Mouse (Mus musculus) forebrain, embryonic 10.5 days (tissue): ENCODE data around the gene Gpn2. TPM values are rescaled to one million over a fixed set of nuclear protein-coding genes. Genes with fewer than 3 reads are reported as not detected.
A peak's percentile ranks its signal among the peaks of the same experiment; 100 is the strongest.

Experiments used
- DNase-seq: peaks from one replicate; pipeline ENCODE4 v3.0.0-alpha.2; 2017; ENCODE audit warnings: low spot score; ENCODE audit errors: extremely low spot score
- H3K27ac ChIP-seq: fragments of 300-500 bp; sonication (generic); 2 replicates; pipeline ENCODE4 v1.5.1; 2016; ENCODE audit warnings: mild to moderate bottlenecking
- H3K27me3 ChIP-seq: fragments of 300-500 bp; sonication (generic); 2 replicates; pipeline ENCODE4 v1.6.1; 2016; ENCODE audit warnings: mild to moderate bottlenecking; ENCODE audit not compliant: poor library complexity, severe bottlenecking
- H3K36me3 ChIP-seq: fragments of 300-500 bp; sonication (generic); replicated peaks from 2 replicates; pipeline ENCODE4 v1.6.1; 2016; ENCODE audit warnings: mild to moderate bottlenecking, moderate library complexity
- H3K4me1 ChIP-seq: fragments of 300-500 bp; sonication (generic); 2 replicates; pipeline ENCODE4 v1.6.1; 2016
- H3K4me3 ChIP-seq: fragments of 300-500 bp; sonication (generic); 2 replicates; pipeline ENCODE4 v1.5.1; 2016; ENCODE audit warnings: mild to moderate bottlenecking, moderate library complexity
- H3K9me3 ChIP-seq: fragments of 300-500 bp; sonication (generic); 2 replicates; pipeline ENCODE4 v1.6.1; 2016; ENCODE audit warnings: mild to moderate bottlenecking, moderate library complexity
- WGBS: fragments of 180-500 bp; shearing (Covaris S2); methylation state at CpG from one replicate; pipeline ENCODE4 v1.1.7; 2016; 5-methylcytosine and 5-hydroxymethylcytosine counted together
- polyA plus RNA-seq: library from polyadenylated mRNA; unstranded; fragments of >200 nt; fragmentation: Nextera tagmentation; extraction: Ambion mirVana; gene quantifications from 2 replicates; pipeline ENCODE4 v1.2.1, GENCODE M21; 2016

The Gpn2 gene
- polyA plus RNA-seq, 1 experiment from 2014 or later: 30.3 TPM

DNA sequence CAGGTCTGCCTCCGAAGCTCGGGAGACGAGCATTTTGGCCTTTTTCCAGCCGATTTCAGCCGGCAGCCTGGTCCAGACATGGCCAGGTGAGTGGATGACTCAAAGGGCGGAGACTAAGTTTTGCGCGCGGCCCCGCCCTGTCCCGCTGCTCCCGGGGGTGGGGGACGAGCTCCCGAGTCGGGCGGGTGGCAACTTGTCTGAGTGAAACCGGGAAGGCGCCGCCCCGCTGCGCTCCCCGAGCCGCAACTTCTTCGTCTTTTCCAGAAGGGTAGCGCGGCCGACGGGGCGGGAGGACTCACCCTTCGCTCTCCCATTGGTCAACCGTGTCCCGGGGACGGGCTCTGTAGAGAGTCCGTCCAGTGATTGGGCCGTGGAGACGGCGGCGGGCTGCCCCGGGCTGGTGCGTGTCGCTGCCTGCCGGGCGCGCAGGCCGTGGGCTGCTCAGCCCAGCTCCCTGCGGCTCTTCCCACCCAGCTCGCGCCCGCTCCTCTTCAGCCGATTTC lies 15.5 kb downstream of the Gpn2 start:
- peak overlapping the region; percentile 73 for H3K27ac ChIP-seq
- under 1% methylated on average over 50 of the region's 50 CpGs for WGBS
- H3K27me3 ChIP-seq: peaks cover 72% of the 10 kb centered on the region

DNA sequence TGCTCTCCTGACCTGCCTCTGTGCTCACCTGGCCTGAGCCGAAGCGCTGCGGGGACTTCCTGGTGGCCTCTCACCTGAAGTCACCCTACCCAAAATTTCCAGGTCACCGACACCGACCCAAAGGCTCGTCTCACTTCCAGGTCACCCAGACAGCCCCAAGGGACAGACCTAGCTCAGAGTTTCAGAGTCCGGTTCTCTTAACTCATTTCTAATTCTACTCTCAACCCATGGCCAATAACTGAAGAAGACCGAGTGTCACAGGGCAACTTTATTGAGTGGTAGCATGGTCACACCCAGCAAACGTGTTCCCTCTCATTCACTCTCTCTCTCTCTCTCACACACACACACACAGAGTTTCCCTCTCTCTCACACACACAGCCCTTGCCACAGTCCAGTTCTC lies 16.1 kb downstream of the Gpn2 start:
- Histone ChIP-seq H3K9me3 (no peaks in the 10 kb centered on the region), H3K27ac (no peak overlapping the region), H3K4me3 (peak overlapping the region; percentile 64), H3K27me3 (peaks cover 72% of the 10 kb centered on the region), H3K4me1 (peaks cover 44% of the 10 kb centered on the region), H3K36me3 (peaks cover 21% of the 10 kb centered on the region)
- peak; percentile 25 for DNase-seq
- WGBS: 16% methylated on average over 9 of the region's 9 CpGs

More for the DNA sequence above, 15.5 kb downstream of the Gpn2 start:
- Histone ChIP-seq H3K36me3 (peaks cover 16% of the 10 kb centered on the region), H3K9me3 (no peaks in the 10 kb centered on the region), H3K4me1 (peaks cover 41% of the 10 kb centered on the region), H3K4me3 (peak overlapping the region; percentile 64)
- DNase-seq: peak; percentile 85

DNA sequence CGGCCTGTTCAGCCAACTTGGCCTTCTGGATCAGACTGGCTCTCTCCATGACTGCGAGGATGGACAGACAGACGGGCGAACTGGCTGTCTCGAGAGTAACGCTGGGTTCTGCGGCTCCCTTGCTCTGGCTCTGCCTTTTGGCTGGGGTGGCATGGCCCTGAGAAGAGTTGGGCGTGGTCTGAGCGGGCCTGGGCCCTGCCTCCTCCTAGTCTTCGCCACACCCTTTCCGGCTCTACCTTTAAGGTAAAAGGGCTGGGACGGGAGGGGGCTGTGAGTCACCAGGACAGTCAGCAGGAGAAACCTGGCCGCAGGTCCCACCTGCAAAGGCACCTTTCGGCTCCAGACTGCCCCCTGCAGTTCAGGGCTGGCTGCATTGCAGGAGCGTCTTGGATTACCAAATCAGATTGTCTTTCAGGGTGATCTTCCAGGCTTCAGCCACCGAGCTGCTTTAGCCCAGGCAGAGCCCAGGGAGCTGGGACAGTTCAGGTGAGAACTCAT lies 17.6 kb downstream of the Gpn2 start, which contains the start of gene Sfn:
Sfn (minus strand) TSS at position 448 of the 498 bp plus-strand sequence.
- no peak for DNase-seq
- peaks cover 51% of the 10 kb centered on the region for H3K4me1 ChIP-seq
- WGBS: 1% methylated on average over 16 of the region's 16 CpGs
- H3K4me3 ChIP-seq: peak within 1 kb of the TSS; percentile 33
- peaks cover 72% of the 10 kb centered on the region for H3K27me3 ChIP-seq
- H3K9me3 ChIP-seq: no peaks in the 10 kb centered on the region
- peaks cover 33% of the 10 kb centered on the region for H3K36me3 ChIP-seq
- H3K27ac ChIP-seq: no peak within 1 kb of the TSS

DNA sequence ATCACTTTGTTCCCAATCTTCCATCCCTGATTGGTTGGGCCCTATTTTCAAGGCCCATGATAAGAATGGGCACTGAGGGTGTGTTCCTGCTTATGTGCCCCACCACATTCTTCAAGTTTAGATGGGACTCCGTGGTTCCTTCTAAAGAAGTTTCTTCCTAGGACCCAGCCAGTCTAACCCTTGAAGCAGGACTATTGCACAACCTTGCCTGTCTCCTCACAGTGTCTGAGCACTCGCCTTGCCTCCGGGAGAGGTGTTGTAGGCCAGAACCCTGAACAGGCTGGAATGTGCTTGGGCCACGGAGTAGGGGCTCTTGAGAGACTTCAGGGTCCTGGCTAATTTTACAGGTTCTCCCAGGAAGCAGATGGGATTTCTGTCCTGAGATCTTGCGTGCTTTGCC lies 18.9 kb downstream of the Gpn2 start:
- WGBS: 87% methylated on average over 5 of the region's 5 CpGs
- Histone ChIP-seq H3K9me3 (no peaks in the 10 kb centered on the region), H3K4me1 (peaks cover 51% of the 10 kb centered on the region), H3K27ac (no peak overlapping the region), H3K4me3 (no peak overlapping the region), H3K36me3 (peaks cover 44% of the 10 kb centered on the region), H3K27me3 (peaks cover 60% of the 10 kb centered on the region)
- no peak for DNase-seq

DNA sequence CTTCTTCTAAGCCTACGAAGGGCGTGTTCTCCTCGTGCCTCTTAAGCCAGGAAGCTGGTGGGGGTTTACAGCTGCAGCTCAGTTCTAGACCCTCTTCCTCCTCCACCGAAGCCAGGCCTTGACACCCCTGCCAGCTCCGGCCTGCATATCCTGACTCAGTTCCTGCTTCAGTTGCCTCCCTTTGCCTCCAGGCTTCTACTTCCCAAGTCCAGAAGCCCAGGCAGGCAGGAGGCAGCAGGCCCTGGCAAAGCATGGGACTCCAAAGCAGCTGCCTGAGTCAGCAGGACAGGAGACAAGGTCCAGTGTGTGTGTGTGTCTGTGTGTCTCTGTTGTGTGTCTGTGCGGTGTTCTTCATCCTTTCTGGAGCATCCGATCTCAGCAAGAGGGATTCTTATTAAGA lies 20.0 kb downstream of the Gpn2 start:
- 90% methylated on average over 7 of the region's 7 CpGs for WGBS
- no peaks in the 10 kb centered on the region for H3K9me3 ChIP-seq
- H3K36me3 ChIP-seq: peaks cover 52% of the 10 kb centered on the region
- peak overlapping the region; percentile 15; the same call in 1 of the 2 replicates for H3K27ac ChIP-seq
- H3K27me3 ChIP-seq: peaks cover 49% of the 10 kb centered on the region
- no peak for DNase-seq
- H3K4me3 ChIP-seq: no peak overlapping the region
- peaks cover 42% of the 10 kb centered on the region for H3K4me1 ChIP-seq

DNA sequence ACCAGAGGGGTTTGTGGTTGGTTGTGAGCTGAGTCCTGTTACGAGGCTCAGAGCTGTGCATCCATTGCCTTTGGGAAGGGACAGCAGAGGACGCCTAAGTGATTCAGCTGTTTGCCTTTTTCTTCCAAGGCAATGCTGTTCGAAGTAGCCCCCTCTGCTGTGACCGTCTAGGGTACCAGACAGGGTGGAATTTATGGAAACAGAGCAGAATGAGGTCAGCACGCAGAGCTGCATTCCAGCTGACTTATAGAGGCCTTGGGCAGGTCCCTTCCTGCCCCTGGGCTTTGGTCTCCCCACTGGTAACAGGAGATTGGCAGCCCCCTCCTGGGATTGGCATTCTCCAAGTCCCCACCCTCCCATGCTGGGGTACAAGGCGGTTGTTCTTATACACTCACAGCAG lies 20.7 kb downstream of the Gpn2 start:
- no peak for DNase-seq
- Histone ChIP-seq H3K4me1 (peaks cover 35% of the 10 kb centered on the region), H3K27me3 (peaks cover 42% of the 10 kb centered on the region), H3K36me3 (peaks cover 52% of the 10 kb centered on the region), H3K9me3 (no peaks in the 10 kb centered on the region), H3K27ac (peak overlapping the region; percentile 25; the same call in 1 of the 2 replicates), H3K4me3 (no peak overlapping the region)
- WGBS: 67% methylated on average over 6 of the region's 6 CpGs

DNA sequence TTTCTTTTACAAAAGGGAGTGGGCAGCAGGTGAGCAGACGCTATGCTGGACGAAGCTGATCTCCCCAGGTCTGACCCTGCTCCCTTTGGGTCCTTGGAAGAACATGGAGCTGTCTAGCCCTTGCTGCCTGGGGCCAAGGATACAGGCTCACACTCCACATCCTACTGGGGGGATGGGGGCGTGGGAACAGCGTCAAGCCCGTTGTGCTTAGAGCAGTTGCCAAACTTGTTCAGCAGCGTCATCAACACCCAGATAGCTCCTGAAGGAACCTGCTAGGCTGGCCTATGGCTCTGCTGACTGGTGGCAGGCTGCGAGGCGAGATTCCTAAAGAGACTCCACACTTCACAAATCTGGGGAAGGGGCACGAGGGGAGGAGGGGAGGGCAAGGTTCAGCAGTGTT lies 21.2 kb downstream of the Gpn2 start:
- Histone ChIP-seq H3K27me3 (peaks cover 37% of the 10 kb centered on the region), H3K9me3 (no peaks in the 10 kb centered on the region), H3K4me3 (no peak overlapping the region), H3K27ac (peak overlapping the region; percentile 25; the same call in 1 of the 2 replicates), H3K4me1 (peaks cover 31% of the 10 kb centered on the region), H3K36me3 (peaks cover 57% of the 10 kb centered on the region)
- no peak for DNase-seq
- WGBS: 51% methylated on average over 9 of the region's 9 CpGs

DNA sequence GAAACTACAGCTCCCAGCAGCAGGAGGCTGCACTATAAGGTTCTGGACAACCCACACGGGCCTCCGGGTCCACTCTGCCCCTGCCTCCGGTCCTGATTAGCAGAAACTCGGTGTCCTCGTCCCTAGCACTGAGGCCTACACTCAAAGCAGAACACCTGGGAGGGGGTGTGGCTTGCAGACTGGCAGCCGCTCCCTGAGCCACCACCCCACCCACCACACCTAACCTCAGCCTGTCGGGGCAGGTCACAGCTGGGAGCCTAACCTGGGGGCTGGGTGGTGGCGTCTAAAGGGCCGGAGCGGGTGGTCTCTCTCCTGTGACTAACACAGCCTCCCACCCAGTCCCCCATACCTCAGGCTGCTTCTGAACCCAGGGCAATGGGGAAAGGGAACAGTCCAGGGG lies 23.1 kb downstream of the Gpn2 start:
- Histone ChIP-seq H3K27me3 (peaks cover 18% of the 10 kb centered on the region), H3K4me3 (no peak overlapping the region), H3K36me3 (peaks cover 75% of the 10 kb centered on the region), H3K9me3 (peaks cover 5% of the 10 kb centered on the region), H3K4me1 (peaks cover 21% of the 10 kb centered on the region), H3K27ac (no peak overlapping the region)
- 80% methylated on average over 10 of the region's 10 CpGs for WGBS
- DNase-seq: no peak

DNA sequence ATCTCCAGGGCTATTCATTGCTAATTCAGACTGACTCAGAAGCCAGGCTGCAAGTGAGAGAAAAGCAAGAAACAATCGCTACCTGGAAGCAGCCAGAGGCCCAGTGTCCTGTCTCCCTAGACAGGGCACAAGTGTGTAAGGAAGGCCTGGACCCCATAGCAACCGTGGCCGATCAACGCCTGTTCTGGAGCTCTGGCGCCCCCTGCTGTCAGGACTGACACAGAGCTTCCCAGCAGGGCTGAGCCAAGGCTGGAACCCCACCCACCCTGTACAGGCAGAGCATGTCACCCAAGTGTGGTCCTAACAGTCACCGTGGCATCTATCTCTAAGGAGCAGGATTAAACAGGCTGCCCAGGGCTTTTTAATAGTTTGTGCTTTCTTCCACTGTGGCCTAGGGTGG lies 25.6 kb downstream of the Gpn2 start:
- 20% methylated on average over 6 of the region's 6 CpGs for WGBS
- Histone ChIP-seq H3K4me3 (no peak overlapping the region), H3K36me3 (peaks cover 86% of the 10 kb centered on the region), H3K4me1 (peaks cover 16% of the 10 kb centered on the region), H3K9me3 (peaks cover 10% of the 10 kb centered on the region), H3K27me3 (no peaks in the 10 kb centered on the region), H3K27ac (no peak overlapping the region)
- peak; percentile 77 for DNase-seq

DNA sequence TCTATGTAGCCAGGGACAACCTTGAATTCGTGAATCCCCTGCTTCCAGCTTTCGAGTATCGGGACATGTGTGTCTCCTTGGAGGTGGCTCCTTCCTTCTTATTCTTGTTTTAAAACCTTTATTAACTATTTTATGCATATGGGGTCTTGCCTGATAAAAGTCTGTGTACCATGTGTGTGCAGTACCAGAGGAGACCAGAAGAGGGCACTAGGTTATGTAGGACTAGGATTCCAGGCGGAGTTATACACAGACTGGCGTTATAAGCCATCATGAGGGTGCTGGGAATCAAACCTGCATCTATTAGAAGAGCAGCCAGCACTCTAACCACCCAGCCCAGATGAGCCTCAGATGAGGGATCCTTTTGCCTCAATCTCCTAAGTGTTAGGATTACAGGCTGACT lies 27.7 kb downstream of the Gpn2 start:
- H3K36me3 ChIP-seq: peaks cover 84% of the 10 kb centered on the region
- H3K4me1 ChIP-seq: no peaks in the 10 kb centered on the region; the same call in 1 of the 2 replicates
- H3K9me3 ChIP-seq: peaks cover 10% of the 10 kb centered on the region
- H3K27me3 ChIP-seq: no peaks in the 10 kb centered on the region
- WGBS: 96% methylated on average over 5 of the region's 5 CpGs
- H3K4me3 ChIP-seq: no peak overlapping the region
- no peak overlapping the region for H3K27ac ChIP-seq
- DNase-seq: no peak

DNA sequence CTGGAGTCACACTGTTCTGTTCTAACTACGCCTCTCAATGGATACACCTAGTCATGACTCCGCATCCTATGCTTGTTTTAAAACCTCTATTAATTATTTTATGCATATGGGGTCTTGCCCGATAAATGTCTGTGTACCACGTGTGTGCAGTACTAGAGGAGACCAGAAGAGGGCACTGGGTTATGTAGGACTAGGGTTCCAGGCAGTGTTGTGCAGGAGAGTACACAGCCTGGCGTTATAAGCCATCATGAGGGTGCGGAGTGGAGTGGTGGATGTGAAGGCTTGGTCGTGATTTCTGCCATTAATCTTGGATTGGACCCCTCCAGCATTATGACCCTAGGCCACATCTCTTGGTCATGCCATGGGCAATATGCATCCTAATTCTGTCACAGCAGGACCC lies 28.3 kb downstream of the Gpn2 start:
- Histone ChIP-seq H3K4me3 (no peak overlapping the region), H3K4me1 (no peaks in the 10 kb centered on the region; the same call in 1 of the 2 replicates), H3K27me3 (no peaks in the 10 kb centered on the region), H3K36me3 (peaks cover 82% of the 10 kb centered on the region), H3K27ac (no peak overlapping the region), H3K9me3 (peaks cover 10% of the 10 kb centered on the region)
- no peak for DNase-seq
- WGBS: 96% methylated on average over 7 of the region's 7 CpGs

DNA sequence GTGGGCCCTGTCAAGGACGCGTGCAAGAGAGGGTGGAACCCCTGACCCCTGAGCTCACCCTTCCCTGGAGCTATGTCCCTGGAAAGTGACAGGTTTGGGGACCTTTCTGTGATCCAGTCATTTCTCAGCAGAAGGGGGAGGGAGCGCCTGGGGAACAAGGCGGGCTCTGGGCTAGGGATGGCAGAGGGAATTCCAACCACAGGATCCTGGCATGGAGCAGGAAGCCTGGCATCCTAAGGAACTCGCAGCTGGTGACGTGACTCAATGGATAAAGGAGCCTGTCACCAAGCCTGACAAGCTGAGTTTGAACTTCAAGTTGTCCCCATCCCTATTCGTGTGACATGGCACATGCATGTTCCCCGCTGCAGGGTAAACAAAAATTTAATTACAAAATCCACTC lies 28.9 kb downstream of the Gpn2 start:
- H3K4me3 ChIP-seq: no peak overlapping the region
- H3K9me3 ChIP-seq: peaks cover 10% of the 10 kb centered on the region
- DNase-seq: no peak
- H3K36me3 ChIP-seq: peaks cover 82% of the 10 kb centered on the region
- 91% methylated on average over 8 of the region's 8 CpGs for WGBS
- H3K4me1 ChIP-seq: no peaks in the 10 kb centered on the region
- H3K27ac ChIP-seq: no peak overlapping the region
- H3K27me3 ChIP-seq: no peaks in the 10 kb centered on the region

DNA sequence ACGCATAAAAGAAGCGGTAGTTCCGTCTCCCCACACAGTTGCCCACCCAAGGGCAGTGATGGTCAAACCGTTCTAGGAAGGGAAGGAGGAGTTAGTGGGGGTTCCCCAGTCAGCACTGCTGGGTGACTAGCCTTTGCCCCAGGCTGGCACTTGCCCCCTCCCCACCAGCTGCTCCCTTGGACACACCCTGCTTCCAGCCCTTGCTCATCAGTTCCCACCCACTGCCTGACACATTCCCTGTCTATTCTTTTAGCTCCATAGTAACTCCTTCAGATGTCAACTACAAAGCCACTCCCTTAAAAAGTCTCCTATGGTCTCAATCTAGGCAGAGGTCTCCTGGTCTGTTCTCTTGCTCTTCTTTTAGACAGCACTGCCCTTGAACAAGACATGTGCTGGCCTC lies 29.7 kb downstream of the Gpn2 start:
- Histone ChIP-seq H3K27me3 (no peaks in the 10 kb centered on the region), H3K9me3 (peaks cover 10% of the 10 kb centered on the region), H3K4me1 (no peaks in the 10 kb centered on the region), H3K4me3 (no peak overlapping the region), H3K27ac (no peak overlapping the region), H3K36me3 (peaks cover 78% of the 10 kb centered on the region)
- no peak for DNase-seq
- WGBS: 97% methylated on average over 4 of the region's 4 CpGs
